In genomic region chr11:22000316-22001076, GRCm38 (mm10) we compare ENCODE assay signal across 10 mouse cellular contexts. TPM values are rescaled to one million over a fixed set of nuclear protein-coding genes. Genes with fewer than 3 reads are reported as not detected.
DNase-seq lines count a peak whose midpoint lies in the region; ATAC-seq lines count a peak whose summit lies in the region.
"Had no signal": no experiment of that assay in that cellular context is flagged by ENCODE, and none has a peak within 500 bp of the region (broad histone marks: within the 10 kb centered on the region; RNA-seq: fewer than 3 reads in every experiment).

No protein-coding gene starts in this region.

- no peak for ATAC-seq in forebrain, embryonic 15.5 days (replicated peaks)
- ATAC-seq in neural tube, embryonic 15.5 days (ENCODE audit: low FRiP score): no peak

- H3K9me3 ChIP-seq in forebrain, embryonic 15.5 days: no peaks in the 10 kb centered on the region
- no peaks in the 10 kb centered on the region for H3K9me3 ChIP-seq in limb, embryonic 10.5 days (replicated peaks)
- H3K9me3 ChIP-seq in neural tube, embryonic 15.5 days (replicated peaks): no peaks in the 10 kb centered on the region

- whole genome bisulfite sequencing in forebrain, embryonic 15.5 days: 1% methylated on average over 48 of the region's 48 CpGs
- WGBS in limb, embryonic 10.5 days: under 1% methylated on average over 48 of the region's 48 CpGs
- 1% methylated on average over 47 of the region's 48 CpGs for WGBS in neural tube, embryonic 15.5 days

- H3K4me1 ChIP-seq in forebrain, embryonic 15.5 days: peaks cover 69% of the 10 kb centered on the region
- peaks cover 60% of the 10 kb centered on the region for H3K4me1 ChIP-seq in limb, embryonic 10.5 days
- H3K4me1 ChIP-seq in neural tube, embryonic 15.5 days: peaks cover 24% of the 10 kb centered on the region

- peaks cover 13% of the 10 kb centered on the region for H3K27me3 ChIP-seq in forebrain, embryonic 15.5 days
- H3K27me3 ChIP-seq in limb, embryonic 10.5 days (ENCODE audit: low read depth, poor library complexity, severe bottlenecking): peaks cover 100% of the 10 kb centered on the region
- peaks cover 94% of the 10 kb centered on the region for H3K27me3 ChIP-seq in neural tube, embryonic 15.5 days (replicated peaks)
- H3K27me3 ChIP-seq: Patski had no signal

- H3K4me3 ChIP-seq in forebrain, embryonic 15.5 days: peak overlapping the region; percentile 63
- peak overlapping the region; percentile 66 for H3K4me3 ChIP-seq in limb, embryonic 10.5 days
- no peak overlapping the region; the same call in 1 of the 2 replicates for H3K4me3 ChIP-seq in neural tube, embryonic 15.5 days (replicated peaks)

- peak; percentile 2 for DNase-seq in kidney, adult 11 months
- no peak for DNase-seq in kidney, adult 9 months
- DNase-seq in adrenal gland, postnatal 25 days: peak; percentile 13
- peak; percentile 73 for DNase-seq in limb, embryonic 10.5 days (ENCODE audit: low spot score)
- DNase-seq in thymus, postnatal 10 days (ENCODE audit: low spot score in 2 of 2): no peak
- no peak for DNase-seq in thymus, postnatal 25 days

- peak overlapping the region; percentile 77 for H3K4me2 ChIP-seq in forebrain, embryonic 15.5 days (replicated peaks)
- H3K4me2 ChIP-seq in neural tube, embryonic 15.5 days: peak overlapping the region; percentile 57

- H3K36me3 ChIP-seq in forebrain, embryonic 15.5 days: no peaks in the 10 kb centered on the region
- no peaks in the 10 kb centered on the region for H3K36me3 ChIP-seq in limb, embryonic 10.5 days
- H3K36me3 ChIP-seq in neural tube, embryonic 15.5 days: no peaks in the 10 kb centered on the region

- H3K9ac ChIP-seq in forebrain, embryonic 15.5 days (replicated peaks): peak overlapping the region; percentile 71
- H3K9ac ChIP-seq in neural tube, embryonic 15.5 days (replicated peaks): no peak overlapping the region

- peak overlapping the region; percentile 41 for H3K27ac ChIP-seq in forebrain, embryonic 15.5 days (replicated peaks)
- H3K27ac ChIP-seq in limb, embryonic 10.5 days: peak overlapping the region; percentile 25; the same call in 1 of the 2 replicates
- H3K27ac ChIP-seq in neural tube, embryonic 15.5 days (replicated peaks): no peak overlapping the region

RNA-seq across cellular contexts. Expression of gene Otx1, which starts 2.2 kb away (rescaled TPM):
- not detected in 2 replicates for total RNA-seq in adrenal gland, postnatal 25 days (2021)
- 9.8 and 10.6 TPM in 2 replicates for polyA plus RNA-seq in forebrain, embryonic 15.5 days (2015; fragmentation: Nextera tagmentation; extraction: Ambion mirVana)
- 0.14 and 0.15 TPM in 2 replicates for polyA plus RNA-seq in limb, embryonic 10.5 days (2016; fragmentation: Nextera tagmentation; extraction: Ambion mirVana)
- not detected in 2 replicates for polyA plus RNA-seq in neural tube, embryonic 15.5 days (2015; fragmentation: Nextera tagmentation; extraction: Ambion mirVana)
- polyA plus RNA-seq: gonadal fat pad, adult 2 months had no signal

Comparison
In these comparisons a context has a peak if more than half of its experiments do, and no peak if none do; other contexts are left out.
1. DNase-seq: peak in kidney, adult 11 months (single experiment), adrenal gland, postnatal 25 days (single experiment) and limb, embryonic 10.5 days (single experiment); none in kidney, adult 9 months (single experiment), thymus, postnatal 10 days (0 of 2) and thymus, postnatal 25 days (single experiment).